Mouse (Mus musculus) T-helper 2 cell (primary cell): ENCODE data around the gene Coq9.

Source experiments
- in situ Hi-C: fragments of 300-600 bp; cut with MboI, MseI; formaldehyde crosslinking; loops from one replicate; pipeline ENCODE4 v1.15.1; 2025; ENCODE audit warnings: high pct_unique_total_duplicates

The Coq9 gene

DNA sequence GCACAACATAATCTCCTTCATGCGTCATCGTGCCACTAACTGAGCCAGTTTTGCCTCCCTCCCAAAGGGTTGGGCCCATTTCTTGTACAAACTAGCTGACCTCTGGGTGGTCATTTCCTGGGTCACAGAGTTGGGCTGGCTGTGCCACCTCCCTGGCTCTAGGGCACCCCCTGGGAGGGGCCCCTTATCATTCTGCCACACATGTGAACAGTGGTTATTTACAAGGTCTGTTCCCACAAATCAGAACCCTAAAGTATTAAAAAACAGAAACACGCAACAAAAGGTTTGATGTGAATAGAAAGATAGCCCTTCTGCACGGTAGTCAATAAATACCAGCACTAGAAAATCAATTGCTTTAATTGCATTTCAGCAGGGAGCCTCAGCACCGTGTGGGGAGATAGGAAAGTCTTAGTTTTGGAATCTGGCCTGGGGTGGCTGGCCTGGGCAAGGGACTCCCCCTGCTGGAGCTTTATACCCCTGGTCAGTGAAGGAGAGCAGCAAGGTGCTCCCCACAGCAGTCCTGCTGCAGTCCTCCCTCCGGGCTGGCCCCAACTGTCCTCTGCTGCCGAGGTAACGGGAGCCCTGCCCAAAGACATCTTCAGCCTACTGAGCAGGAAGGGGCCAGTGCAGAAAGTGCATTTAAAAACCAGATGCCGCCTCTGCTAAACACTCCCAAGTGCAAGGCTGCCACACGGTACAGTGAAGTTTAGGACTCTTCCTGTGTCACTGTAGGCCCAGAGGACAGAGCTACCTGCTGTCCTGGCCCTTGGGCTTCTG is 26.0 kb downstream of the Coq9 start:
- in situ Hi-C loops: no loop called here

- in situ Hi-C loops: loop anchor here (5.0 kb wide), 1 partner anchor 42 kb away; no protein-coding TSS in a partner anchor
Observed at GRCm38 (mm10) chr8:94865292-94865691, 27.2 kb downstream of the Coq9 start.

DNA sequence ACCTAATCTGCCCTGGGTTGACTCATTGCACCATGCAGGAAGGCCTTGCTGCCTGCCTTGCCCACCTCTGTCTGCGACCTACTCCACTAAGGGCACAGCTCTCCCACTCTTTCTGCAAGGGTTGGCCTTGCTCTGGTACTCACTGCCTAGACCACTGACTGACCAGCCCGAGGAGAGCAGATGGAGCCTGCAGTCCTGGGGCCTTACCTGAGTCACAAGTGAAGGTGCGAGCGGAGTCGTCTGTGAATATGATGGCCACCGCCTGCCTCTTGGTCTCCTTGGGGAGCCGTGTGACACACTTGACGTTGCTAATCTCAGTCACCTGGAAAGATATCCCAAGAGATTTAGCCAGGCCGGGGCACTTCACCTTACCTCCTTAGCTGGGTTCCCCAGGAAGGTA is 28.8 kb downstream of the Coq9 start:
- in situ Hi-C loops: loop anchor here (5.0 kb wide), 1 partner anchor 40 kb away; no protein-coding TSS in a partner anchor

DNA sequence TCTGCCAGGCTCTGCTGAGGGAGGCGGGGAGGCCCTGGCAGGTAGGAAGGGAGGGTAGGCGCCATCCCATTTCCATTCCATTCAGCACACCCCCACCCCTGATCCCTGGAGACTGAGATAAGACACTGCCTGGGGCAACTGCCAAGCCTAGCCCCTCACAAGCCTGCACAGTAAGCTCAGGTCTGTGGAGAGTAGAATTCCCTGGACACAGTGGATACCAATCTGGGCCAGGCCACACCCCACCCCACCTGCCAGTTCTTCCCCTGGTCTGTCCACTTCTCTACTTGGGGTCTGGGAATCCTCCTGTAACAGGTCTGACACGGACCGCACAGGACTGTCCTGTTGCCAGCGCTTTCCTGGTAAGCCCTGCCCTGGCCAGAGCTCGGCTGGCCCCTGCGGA is 31.0 kb downstream of the Coq9 start:
- in situ Hi-C loops: loop anchor here (5.0 kb wide), 1 partner anchor 38 kb away; no protein-coding TSS in a partner anchor

DNA sequence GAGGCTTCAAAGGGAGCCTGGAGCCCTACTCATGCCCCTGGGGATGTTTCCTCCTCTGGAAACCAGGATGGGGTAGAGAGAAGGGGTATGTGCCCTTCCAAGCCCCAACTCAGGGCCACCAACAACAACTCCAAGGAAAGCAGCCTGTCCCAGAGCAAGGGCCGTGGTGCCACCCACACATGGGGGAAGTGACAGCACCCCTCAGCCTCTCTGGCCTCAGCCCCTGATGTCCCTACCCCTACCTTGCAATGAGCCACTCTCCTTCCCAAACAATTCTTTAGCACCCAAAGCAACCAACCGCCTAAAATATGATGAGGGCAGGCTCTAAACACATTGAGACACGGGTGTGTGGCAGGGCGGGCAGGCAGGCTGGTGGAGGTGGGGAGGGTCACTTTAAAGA is 31.9 kb downstream of the Coq9 start:
- in situ Hi-C loops: no loop called here

- in situ Hi-C loops: no loop called here
Observed at GRCm38 (mm10) chr8:94870474-94871107, 32.5 kb downstream of the Coq9 start.

DNA sequence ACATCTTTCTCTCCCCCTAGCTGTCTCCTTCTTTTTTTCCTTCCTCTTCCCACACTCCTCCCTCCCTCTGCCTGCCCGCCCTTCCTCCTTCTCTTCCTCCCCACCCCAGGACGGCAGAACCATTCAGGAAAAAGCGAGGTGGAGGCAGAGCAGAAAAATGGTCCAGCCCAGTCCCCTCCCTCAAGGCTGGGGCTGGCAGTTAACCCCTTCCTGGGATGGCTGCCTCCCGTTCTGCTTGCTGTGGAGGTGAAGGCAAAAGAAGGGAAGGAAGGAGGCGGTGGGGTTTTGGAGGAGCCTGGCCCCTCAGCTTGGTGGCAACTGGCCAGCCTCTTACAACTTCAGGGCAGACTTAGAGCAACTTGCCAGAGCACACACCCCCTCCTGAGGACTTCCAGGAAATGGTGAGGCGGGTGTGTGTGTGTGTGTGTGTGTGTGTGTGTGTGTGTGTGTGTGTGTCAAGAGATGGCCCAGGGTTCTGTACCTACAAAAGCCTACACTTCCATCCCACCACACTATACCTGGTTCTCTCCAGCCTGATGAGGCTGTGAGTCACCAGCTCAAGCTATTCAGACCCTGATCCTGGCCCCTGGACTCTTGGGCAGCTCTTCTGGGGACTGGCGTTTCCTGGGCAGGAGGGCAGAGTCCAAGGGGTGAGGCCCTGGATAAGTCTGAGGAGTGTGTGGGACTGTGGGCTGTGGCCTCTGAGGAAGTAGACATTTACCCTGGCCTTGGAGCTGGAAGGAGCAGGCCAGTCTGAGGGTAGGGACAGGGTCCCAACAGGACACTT is 33.2 kb downstream of the Coq9 start:
- in situ Hi-C loops: no loop called here

DNA sequence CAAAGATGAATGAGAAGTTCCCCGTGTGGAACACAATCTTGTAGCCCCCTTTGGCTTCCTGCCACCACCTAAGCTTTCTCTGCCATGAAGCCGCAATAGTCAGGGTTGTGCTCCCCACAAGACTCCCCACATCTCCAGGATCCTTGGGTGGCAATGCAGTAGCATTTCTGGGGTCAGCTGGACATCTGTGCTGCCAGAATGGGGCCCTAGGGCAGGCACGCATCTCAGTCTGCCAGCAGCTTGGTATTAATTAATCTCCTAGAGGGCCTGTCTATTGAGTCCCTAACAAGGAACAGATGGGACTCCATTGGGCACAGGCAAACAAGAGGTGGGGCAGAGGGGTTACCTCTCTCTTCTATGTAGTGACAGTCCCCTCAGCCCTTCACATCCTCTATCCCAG is 34.0 kb downstream of the Coq9 start:
- in situ Hi-C loops: no loop called here

DNA sequence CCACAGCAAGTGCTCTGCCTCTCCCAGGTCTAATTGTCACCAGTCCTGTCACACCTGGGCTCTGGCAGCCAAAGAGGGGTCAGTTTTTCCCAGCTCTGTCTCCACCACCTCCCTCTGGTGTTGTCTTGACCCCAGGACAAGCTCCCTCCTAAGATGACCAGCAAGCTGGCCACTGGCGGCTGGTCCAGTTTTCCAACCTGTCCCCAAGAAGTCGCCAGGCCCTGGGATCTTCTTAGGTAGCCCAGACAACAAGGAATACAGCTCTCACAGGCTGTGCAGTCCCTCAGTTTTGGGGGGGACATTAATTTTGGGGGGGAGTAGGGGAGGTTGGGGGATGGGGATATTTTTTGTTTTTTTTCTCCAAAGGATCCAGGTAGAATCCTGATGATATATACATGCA is 34.5 kb downstream of the Coq9 start:
- in situ Hi-C loops: no loop called here

DNA sequence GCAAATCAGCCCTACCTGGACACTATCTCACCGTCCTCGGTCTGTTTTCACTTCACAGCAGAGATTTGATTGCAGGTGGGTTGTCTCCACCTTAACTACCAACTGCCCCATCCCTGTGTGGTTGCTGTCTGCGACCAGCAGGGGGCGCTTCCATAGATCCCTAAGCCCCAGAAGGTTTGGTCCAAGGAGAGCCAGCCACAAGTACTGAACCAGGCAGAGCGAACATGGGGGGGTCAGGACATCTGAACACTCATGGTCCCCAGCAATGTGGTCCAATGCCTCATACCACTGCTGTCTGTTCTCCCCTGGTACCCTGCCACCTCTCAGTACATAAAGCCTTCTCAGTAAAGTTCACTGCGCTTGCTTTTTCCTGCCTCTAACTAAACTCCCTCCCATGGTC is 36.2 kb downstream of the Coq9 start:
- in situ Hi-C loops: no loop called here

DNA sequence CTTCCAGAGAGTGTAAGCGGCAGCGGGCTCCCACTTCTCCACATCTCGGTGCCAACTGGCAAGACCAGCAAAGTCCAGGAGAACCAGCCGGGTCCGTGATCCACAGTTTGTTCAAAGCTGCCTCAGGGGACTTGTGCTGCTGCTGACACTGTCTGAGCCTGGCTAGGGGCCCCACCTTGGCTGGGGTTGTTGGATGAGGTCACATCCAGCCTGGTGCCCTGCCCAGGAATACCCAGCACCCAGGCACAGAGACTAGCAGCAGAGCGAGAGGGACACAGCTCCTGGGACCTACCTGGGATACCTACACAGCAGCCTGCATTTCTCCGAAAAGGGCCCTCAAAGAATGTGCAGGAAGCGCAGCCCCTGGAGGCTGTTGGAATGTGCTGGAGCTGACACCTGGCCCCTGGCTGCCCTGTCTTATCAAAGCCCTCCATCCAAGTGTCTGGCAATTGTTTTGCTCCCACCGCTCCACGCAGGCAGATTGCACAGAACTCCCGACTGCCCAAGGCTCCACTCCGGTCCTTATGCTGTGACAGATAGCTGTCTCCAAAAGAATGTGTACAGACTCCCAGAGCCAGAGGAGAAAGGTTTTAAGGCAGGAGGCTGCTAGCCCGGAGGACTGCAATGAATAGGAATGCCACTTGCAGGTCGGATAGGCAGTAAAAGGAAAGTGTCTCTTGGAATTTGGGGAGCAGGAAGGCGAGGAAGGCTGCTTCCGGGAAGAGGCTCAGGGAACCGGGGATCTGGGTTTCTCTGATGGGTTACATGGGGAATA is 37.2 kb downstream of the Coq9 start:
- in situ Hi-C loops: no loop called here

DNA sequence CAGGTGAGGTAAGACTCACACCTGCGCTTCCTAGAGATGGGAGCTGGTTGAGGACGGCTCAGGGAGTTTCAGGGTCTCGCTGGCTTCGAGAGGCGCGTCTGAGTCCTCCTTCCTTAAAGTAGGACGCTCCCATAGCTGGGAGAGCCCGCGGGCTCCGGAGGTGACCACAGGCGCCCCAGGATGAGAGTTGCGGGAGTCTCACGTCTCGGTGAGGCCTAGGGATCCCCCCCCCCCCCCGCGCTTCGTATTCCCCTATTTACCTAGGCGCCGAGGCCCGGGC is 37.7 kb downstream of the Coq9 start:
- in situ Hi-C loops: no loop called here

DNA sequence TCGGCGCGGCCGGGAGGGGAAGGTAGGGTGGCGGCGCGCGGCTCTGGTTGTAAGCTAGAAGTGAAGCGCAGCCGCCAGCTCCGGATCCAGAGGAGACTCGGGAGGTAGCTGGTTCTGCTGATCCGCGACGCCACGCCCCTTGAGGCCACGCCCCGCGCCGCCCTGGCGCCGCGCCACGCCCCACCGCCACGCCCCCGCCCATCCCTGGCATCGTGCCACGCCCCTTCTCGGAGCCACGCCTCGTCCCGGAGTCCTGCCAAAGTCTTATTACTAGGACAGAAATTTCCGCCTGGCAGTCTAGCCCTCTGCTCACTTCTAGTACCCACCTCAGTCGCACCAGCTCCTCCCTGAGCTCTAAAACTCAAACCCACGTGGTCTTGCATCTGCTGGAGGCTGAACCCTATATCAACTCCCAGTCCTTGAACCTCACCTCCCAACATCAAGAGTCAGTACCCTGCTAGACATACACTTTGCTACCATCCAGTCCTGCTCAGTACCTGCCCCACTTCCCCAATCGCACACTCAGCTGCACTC is 38.1 kb downstream of the Coq9 start, which contains the start of gene Dok4:
Gene Dok4, minus strand, starts transcription at position 134 of the 534 bp plus-strand sequence.
- in situ Hi-C loops: no loop called here

GRCm38 (mm10) chr8:94876820-94877219 is 38.7 kb downstream of the Coq9 start:
- in situ Hi-C loops: no loop called here

DNA sequence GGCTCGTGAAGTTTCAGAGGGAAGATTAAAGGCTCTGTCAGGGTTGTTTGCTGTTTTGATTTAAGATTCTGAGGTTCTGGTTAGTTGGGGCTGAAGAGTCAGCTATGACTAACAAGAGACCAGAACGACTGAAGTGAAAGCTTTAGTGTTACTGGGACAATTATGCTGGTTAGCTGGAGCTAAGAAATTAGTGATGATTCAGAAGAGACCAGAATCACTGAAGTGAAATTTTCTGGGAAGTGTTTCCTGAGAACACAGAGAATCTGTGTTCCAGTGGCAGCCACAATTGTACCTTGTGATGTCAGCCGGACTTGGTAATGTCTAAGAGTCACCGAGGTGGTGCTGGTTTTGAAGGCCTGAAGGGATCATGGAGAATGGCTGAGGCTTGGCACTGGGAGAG is 42.6 kb downstream of the Coq9 start:
- in situ Hi-C loops: no loop called here

- in situ Hi-C loops: no loop called here
Observed at GRCm38 (mm10) chr8:94888383-94889036, 50.4 kb downstream of the Coq9 start.

- in situ Hi-C loops: no loop called here
Observed at GRCm38 (mm10) chr8:94892917-94893316, 54.8 kb downstream of the Coq9 start.

GRCm38 (mm10) chr8:94899262-94899661 is 61.1 kb downstream of the Coq9 start:
- in situ Hi-C loops: no loop called here

- in situ Hi-C loops: no loop called here
Observed at GRCm38 (mm10) chr8:94900617-94901016, 62.5 kb downstream of the Coq9 start.

DNA sequence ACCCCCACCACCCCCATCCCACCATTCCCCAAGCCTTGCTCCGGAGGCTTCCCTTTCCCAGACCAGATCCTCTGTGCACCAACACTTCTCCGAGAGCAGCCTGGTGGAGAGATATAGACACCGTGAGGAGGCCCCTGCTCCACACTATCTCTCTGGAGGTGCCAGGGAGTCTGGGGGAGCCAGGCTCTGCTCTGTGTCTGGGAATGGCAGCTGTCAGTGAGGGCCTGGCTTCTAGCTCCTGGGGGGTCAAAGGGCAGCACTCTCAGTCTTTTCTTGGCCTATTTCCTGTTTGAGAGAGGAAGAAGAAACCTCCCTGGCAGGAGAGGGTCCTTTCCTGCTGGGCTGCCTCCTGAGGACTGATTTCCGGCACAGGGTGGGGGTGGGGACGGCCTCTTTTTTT is 62.9 kb downstream of the Coq9 start:
- in situ Hi-C loops: no loop called here

DNA sequence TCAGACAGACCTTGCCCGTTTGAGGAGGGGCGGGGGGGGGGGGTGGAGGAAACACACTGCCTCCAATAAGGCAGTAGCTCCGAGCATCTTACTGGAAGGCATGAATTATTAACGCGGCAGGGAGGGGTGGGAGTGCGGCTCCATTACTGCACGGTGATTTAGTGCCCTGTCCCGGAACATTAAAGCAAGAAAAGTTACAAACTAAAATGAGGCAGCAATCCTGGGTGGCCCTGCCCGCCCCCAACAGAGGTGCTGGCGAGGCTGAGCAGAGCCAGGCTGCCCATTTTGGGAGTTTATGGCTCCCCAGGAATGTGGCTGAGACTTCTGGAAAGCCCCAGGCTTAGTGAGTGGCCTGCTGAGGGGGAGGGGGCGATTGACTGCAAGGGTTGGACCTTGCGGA is 65.6 kb downstream of the Coq9 start:
- in situ Hi-C loops: no loop called here
